9 mouse cellular contexts compared by ENCODE assay signal in genomic region chr1:156241035-156241434, GRCm38 (mm10). TPM values are rescaled to one million over a fixed set of nuclear protein-coding genes. Genes with fewer than 3 reads are reported as not detected.
DNase-seq lines count a peak whose midpoint lies in the region; ATAC-seq lines count a peak whose summit lies in the region.
"Had no signal": no experiment of that assay in that cellular context is flagged by ENCODE, and none has a peak within 500 bp of the region (broad histone marks: within the 10 kb centered on the region; RNA-seq: fewer than 3 reads in every experiment).

No protein-coding gene starts in this region.

- no peaks in the 10 kb centered on the region for H3K27me3 ChIP-seq in forebrain, embryonic 14.5 days (replicated peaks; ENCODE audit: control insufficient read depth, insufficient read depth, low read length)
- peaks cover 5% of the 10 kb centered on the region; the same call in 1 of the 2 replicates for H3K27me3 ChIP-seq in forebrain, embryonic 12.5 days
- H3K27me3 ChIP-seq in neural tube, embryonic 11.5 days (ENCODE audit: control insufficient read depth, insufficient read depth, low read length): no peaks in the 10 kb centered on the region
- no peaks in the 10 kb centered on the region for H3K27me3 ChIP-seq in stomach, embryonic 16.5 days (ENCODE audit: control insufficient read depth, insufficient read depth, low read length)
- no peaks in the 10 kb centered on the region for H3K27me3 ChIP-seq in intestine, embryonic 15.5 days (replicated peaks)

- H3K27ac ChIP-seq in forebrain, embryonic 14.5 days (ENCODE audit: low read depth, low read length): no peak overlapping the region
- H3K27ac ChIP-seq in forebrain, embryonic 12.5 days: no peak overlapping the region
- no peak overlapping the region for H3K27ac ChIP-seq in neural tube, embryonic 11.5 days (ENCODE audit: low read depth, low read length)
- H3K27ac ChIP-seq in stomach, embryonic 16.5 days (ENCODE audit: low read length): no peak overlapping the region
- no peak overlapping the region for H3K27ac ChIP-seq in intestine, embryonic 15.5 days

- H3K9me3 ChIP-seq in forebrain, embryonic 14.5 days (replicated peaks; ENCODE audit: control insufficient read depth, low read length): no peaks in the 10 kb centered on the region
- no peaks in the 10 kb centered on the region for H3K9me3 ChIP-seq in forebrain, embryonic 12.5 days
- no peaks in the 10 kb centered on the region for H3K9me3 ChIP-seq in neural tube, embryonic 11.5 days (ENCODE audit: control insufficient read depth, low read length)
- H3K9me3 ChIP-seq in stomach, embryonic 16.5 days (replicated peaks; ENCODE audit: control insufficient read depth, low read length): no peaks in the 10 kb centered on the region
- no peaks in the 10 kb centered on the region for H3K9me3 ChIP-seq in intestine, embryonic 15.5 days

- no peak overlapping the region for H3K4me3 ChIP-seq in forebrain, embryonic 14.5 days (ENCODE audit: low read depth, low read length)
- H3K4me3 ChIP-seq in forebrain, embryonic 12.5 days (replicated peaks): no peak overlapping the region
- no peak overlapping the region for H3K4me3 ChIP-seq in neural tube, embryonic 11.5 days (ENCODE audit: low read depth, low read length)
- no peak overlapping the region for H3K4me3 ChIP-seq in stomach, embryonic 16.5 days (replicated peaks; ENCODE audit: low read length)
- H3K4me3 ChIP-seq in intestine, embryonic 15.5 days (replicated peaks): no peak overlapping the region
- H3K4me3 ChIP-seq: myocyte had no signal

- whole genome bisulfite sequencing in forebrain, embryonic 14.5 days: 42% methylated on average over 2 of the region's 2 CpGs
- WGBS in forebrain, embryonic 12.5 days: 40% methylated on average over 2 of the region's 2 CpGs
- WGBS in neural tube, embryonic 11.5 days: 40% methylated on average over 2 of the region's 2 CpGs
- 33% methylated on average over 2 of the region's 2 CpGs for WGBS in stomach, embryonic 16.5 days
- WGBS in intestine, embryonic 15.5 days: 30% methylated on average over 2 of the region's 2 CpGs

- peak; percentile 66 for DNase-seq in forebrain, embryonic 14.5 days (ENCODE audit: low spot score)
- peak; percentile 38 for DNase-seq in neural tube, embryonic 11.5 days (ENCODE audit: low spot score)
- DNase-seq in neural tube, embryonic 10.5 days (ENCODE audit: extremely low spot score, low spot score): no peak
- peak; percentile 17 to 40 for DNase-seq in layer of hippocampus, postnatal 14 days (ENCODE audit: low spot score in 2 of 2)

- no peak overlapping the region for H3K9ac ChIP-seq in forebrain, embryonic 14.5 days (ENCODE audit: low read length)
- H3K9ac ChIP-seq in forebrain, embryonic 12.5 days: no peak overlapping the region
- no peak overlapping the region for H3K9ac ChIP-seq in neural tube, embryonic 11.5 days (ENCODE audit: low read length)
- H3K9ac ChIP-seq in stomach, embryonic 16.5 days (ENCODE audit: low read length): no peak overlapping the region
- no peak overlapping the region for H3K9ac ChIP-seq in intestine, embryonic 15.5 days

- H3K4me2 ChIP-seq in forebrain, embryonic 14.5 days (ENCODE audit: low read length): no peak overlapping the region
- H3K4me2 ChIP-seq in forebrain, embryonic 12.5 days: no peak overlapping the region
- H3K4me2 ChIP-seq in neural tube, embryonic 11.5 days (ENCODE audit: low read depth): no peak overlapping the region
- H3K4me2 ChIP-seq in stomach, embryonic 16.5 days (ENCODE audit: low read depth, low read length): no peak overlapping the region
- no peak overlapping the region for H3K4me2 ChIP-seq in intestine, embryonic 15.5 days (replicated peaks)

- ATAC-seq in forebrain, embryonic 14.5 days: peak; percentile 23; the same call in 1 of the 2 replicates
- ATAC-seq in forebrain, embryonic 12.5 days (ENCODE audit: low FRiP score): no peak
- 0 out of 2 replicates have a peak, but pooled peaks have one; percentile 6 for ATAC-seq in neural tube, embryonic 11.5 days (ENCODE audit: insufficient read depth, low FRiP score, low TSS enrichment)
- ATAC-seq in common myeloid progenitor, adult 5-6 weeks (replicated peaks; ENCODE audit: low read depth, poor library complexity, severe bottlenecking): peak; percentile 91
- peak; percentile 40; the same call in 1 of the 2 replicates for ATAC-seq in stomach, embryonic 16.5 days (ENCODE audit: insufficient read depth, low FRiP score)
- ATAC-seq in intestine, embryonic 15.5 days: no peak

- H3K36me3 ChIP-seq in forebrain, embryonic 14.5 days (ENCODE audit: control insufficient read depth, insufficient read depth, low read length): no peaks in the 10 kb centered on the region
- H3K36me3 ChIP-seq in forebrain, embryonic 12.5 days (replicated peaks): no peaks in the 10 kb centered on the region
- no peaks in the 10 kb centered on the region for H3K36me3 ChIP-seq in neural tube, embryonic 11.5 days (ENCODE audit: control insufficient read depth, insufficient read depth, low read length)
- H3K36me3 ChIP-seq in stomach, embryonic 16.5 days (ENCODE audit: control insufficient read depth, insufficient read depth, low read length): no peaks in the 10 kb centered on the region
- no peaks in the 10 kb centered on the region for H3K36me3 ChIP-seq in intestine, embryonic 15.5 days

- H3K4me1 ChIP-seq in forebrain, embryonic 14.5 days (ENCODE audit: control insufficient read depth, insufficient read depth, low read length): no peaks in the 10 kb centered on the region
- 0 out of 2 replicates have a peak, but pooled peaks cover 3% of the 10 kb centered on the region for H3K4me1 ChIP-seq in forebrain, embryonic 12.5 days
- no peaks in the 10 kb centered on the region for H3K4me1 ChIP-seq in neural tube, embryonic 11.5 days (ENCODE audit: control insufficient read depth, insufficient read depth, low read length)
- H3K4me1 ChIP-seq in stomach, embryonic 16.5 days (ENCODE audit: control insufficient read depth, insufficient read depth, low read length): no peaks in the 10 kb centered on the region
- H3K4me1 ChIP-seq in intestine, embryonic 15.5 days (replicated peaks): no peaks in the 10 kb centered on the region

RNA-seq across cellular contexts. Expression of gene Fam163a, which starts 36.2 kb away (rescaled TPM):
- polyA plus RNA-seq in forebrain, embryonic 14.5 days (2014; fragmentation: Nextera tagmentation; extraction: Ambion mirVana): 1.8 TPM in 2 replicates
- polyA plus RNA-seq in forebrain, embryonic 12.5 days (2016; fragmentation: Nextera tagmentation; extraction: Ambion mirVana): 2.7 and 3.7 TPM in 2 replicates
- polyA plus RNA-seq in neural tube, embryonic 11.5 days (2014; fragmentation: Nextera tagmentation; extraction: Ambion mirVana): 4.6 and 5.8 TPM in 2 replicates
- not detected in 2 replicates for total RNA-seq in common myeloid progenitor, adult 5-6 weeks (2017)
- 10 to 100 TPM; 27.1 to 29.2 TPM for total RNA-seq in layer of hippocampus, postnatal 14 days (2021)
- 4.2 and 4.5 TPM in 2 replicates for polyA plus RNA-seq in stomach, embryonic 16.5 days (2015; fragmentation: Nextera tagmentation; extraction: Ambion mirVana)
- 5.7 and 6.3 TPM in 2 replicates for polyA plus RNA-seq in intestine, embryonic 15.5 days (2015; fragmentation: Nextera tagmentation; extraction: Ambion mirVana)
- polyA plus RNA-seq: myocyte had no signal

Comparison
In these comparisons a context has a peak if more than half of its experiments do, and no peak if none do; other contexts are left out.
1. ATAC-seq: peak in forebrain, embryonic 14.5 days (single experiment), neural tube, embryonic 11.5 days (single experiment), common myeloid progenitor, adult 5-6 weeks (single experiment) and stomach, embryonic 16.5 days (single experiment); none in forebrain, embryonic 12.5 days (single experiment) and intestine, embryonic 15.5 days (single experiment).